Mouse (Mus musculus) lung, postnatal 0 days (tissue): ENCODE data around the gene Prss27. TPM values are rescaled to one million over a fixed set of nuclear protein-coding genes. Genes with fewer than 3 reads are reported as not detected.

Source experiments
- ATAC-seq: fragments of 200-750 bp; cut with Nextera tagmentation; 2 replicates; pipeline ENCODE4 v1.8.0; 2017; ENCODE audit warnings: moderate library complexity
- DNase-seq: peaks from one replicate; pipeline ENCODE4 v3.0.0-alpha.2; 2016; ENCODE audit warnings: low spot score
- H3K27ac ChIP-seq: fragments of 300-500 bp; sonication (generic); 2 replicates; pipeline ENCODE4 v1.5.1; 2014; ENCODE audit warnings: antibody characterized with exemption, mild to moderate bottlenecking, low read length, mixed read lengths
- H3K27me3 ChIP-seq: fragments of 300-500 bp; sonication (generic); replicated peaks from 2 replicates; pipeline ENCODE4 v1.6.1; 2014; ENCODE audit warnings: low read length, mixed read lengths; ENCODE audit not compliant: insufficient read depth
- H3K36me3 ChIP-seq: fragments of 300-500 bp; sonication (generic); 2 replicates; pipeline ENCODE4 v1.6.1; 2014; ENCODE audit warnings: low read length, mixed read lengths; ENCODE audit not compliant: insufficient read depth
- H3K4me1 ChIP-seq: fragments of 300-500 bp; sonication (generic); 2 replicates; pipeline ENCODE4 v1.6.1; 2014; ENCODE audit warnings: antibody characterized with exemption, low read depth, low read length, mixed read lengths; ENCODE audit not compliant: insufficient read depth
- H3K4me2 ChIP-seq: fragments of 300-500 bp; sonication (generic); replicated peaks from 2 replicates; pipeline ENCODE4 v1.6.1; 2014; ENCODE audit warnings: low read depth, mild to moderate bottlenecking, low read length, moderate library complexity, mixed read lengths
- H3K4me3 ChIP-seq: fragments of 300-500 bp; sonication (generic); 2 replicates; pipeline ENCODE4 v1.5.1; 2014; ENCODE audit warnings: low read depth, low read length
- H3K9ac ChIP-seq: fragments of 300-500 bp; sonication (generic); replicated peaks from 2 replicates; pipeline ENCODE4 v1.6.1; 2014; ENCODE audit warnings: low read depth, mild to moderate bottlenecking
- H3K9me3 ChIP-seq: fragments of 300-500 bp; sonication (generic); 2 replicates; pipeline ENCODE4 v1.6.1; 2016; ENCODE audit warnings: low read length, mixed read lengths
- CTCF ChIP-seq: IDR thresholded peaks from 2 replicates; pipeline ENCODE4 v1.5.1; 2016; ENCODE audit warnings: antibody characterized with exemption, mild to moderate bottlenecking
- EP300 ChIP-seq: IDR thresholded peaks from 2 replicates; pipeline ENCODE4 v1.6.1; 2016; ENCODE audit warnings: antibody characterized with exemption, mild to moderate bottlenecking, control low read depth
- WGBS: fragments of 180-500 bp; shearing (Covaris S2); extraction: QIAGEN DNeasy Blood & Tissue Kit; methylation state at CpG from one replicate; pipeline ENCODE4 v1.1.7; 2014; 5-methylcytosine and 5-hydroxymethylcytosine counted together
- polyA plus RNA-seq: library from polyadenylated mRNA; unstranded; fragments of >200 nt; fragmentation: Nextera tagmentation; extraction: Ambion mirVana; gene quantifications from 2 replicates; pipeline ENCODE4 v1.2.1, GENCODE M21; 2015

The Prss27 gene
- polyA plus RNA-seq, 1 experiment from 2014 or later = 0.18 TPM

DNA sequence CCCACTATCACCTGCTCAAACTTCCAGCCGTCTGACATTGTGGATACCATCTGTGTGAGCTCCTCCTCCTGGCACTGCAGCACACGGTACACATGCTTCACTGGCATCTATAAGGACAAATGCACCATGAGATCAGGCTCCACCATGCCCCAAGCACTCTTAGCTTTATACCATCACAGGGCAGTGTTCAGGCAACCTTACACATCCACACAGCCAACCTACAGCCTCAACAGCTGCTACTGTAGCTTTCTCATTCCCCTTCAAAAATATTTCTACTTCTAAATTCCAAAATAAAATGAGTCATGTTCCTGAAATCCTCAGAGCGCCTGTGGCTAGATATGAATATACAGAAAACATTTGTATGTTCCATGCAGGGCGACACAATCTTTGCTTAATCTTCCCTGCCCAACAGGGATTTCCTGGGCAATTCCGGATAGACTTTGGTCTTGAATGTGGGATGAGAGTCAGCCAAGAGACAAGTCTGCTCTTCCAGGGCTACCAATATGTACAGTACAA, 19.8 kb downstream of the Prss27 start:
- no peak for TF ChIP-seq EP300
- TF ChIP-seq CTCF = no peak
- Histone ChIP-seq H3K27ac (no peak overlapping the region), H3K9ac (no peak overlapping the region), H3K27me3 (no peaks in the 10 kb centered on the region), H3K4me3 (no peak overlapping the region), H3K4me1 (no peaks in the 10 kb centered on the region), H3K36me3 (peaks cover 35% of the 10 kb centered on the region), H3K4me2 (no peak overlapping the region), H3K9me3 (no peaks in the 10 kb centered on the region)
- 87% methylated on average over 5 of the region's 5 CpGs for WGBS
- DNase-seq (no peak), ATAC-seq (no peak)

DNA sequence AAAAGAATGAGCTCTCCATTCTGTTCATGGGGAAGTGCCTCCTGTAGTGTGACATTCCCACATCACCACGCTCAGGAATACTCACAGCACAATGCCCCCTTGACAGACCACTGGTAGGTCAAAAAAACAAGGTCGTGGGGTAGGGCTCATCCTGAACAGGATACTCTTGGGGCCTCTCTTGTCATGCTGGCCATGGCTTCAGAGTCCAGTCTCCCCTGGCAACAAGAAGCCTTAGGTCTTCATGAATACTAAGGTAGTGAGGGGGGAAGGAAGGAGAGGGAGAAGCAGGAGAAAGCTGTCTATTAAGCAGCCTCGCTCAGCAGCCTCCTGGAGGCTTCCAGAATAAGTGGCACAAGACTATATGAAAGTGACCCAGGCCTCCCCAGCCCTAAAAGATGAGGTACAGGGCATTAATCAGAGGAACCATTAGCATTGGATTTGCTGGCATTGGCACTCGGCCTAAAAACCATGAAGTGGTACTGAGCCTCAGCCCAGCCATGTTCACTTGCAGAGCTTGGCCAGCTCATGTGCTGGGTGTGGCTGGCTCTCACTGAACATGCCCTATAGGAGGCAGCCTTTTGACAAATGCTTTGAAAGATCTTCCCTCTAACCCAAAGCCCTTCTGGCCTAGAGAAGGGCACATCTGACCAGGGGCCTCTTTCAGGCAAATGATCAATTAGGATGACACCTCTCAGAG, 24.7 kb downstream of the Prss27 start:
- Histone ChIP-seq H3K27me3 (no peaks in the 10 kb centered on the region), H3K9me3 (no peaks in the 10 kb centered on the region), H3K4me2 (no peak overlapping the region), H3K36me3 (peaks cover 10% of the 10 kb centered on the region), H3K4me1 (no peaks in the 10 kb centered on the region), H3K9ac (no peak overlapping the region), H3K4me3 (no peak overlapping the region), H3K27ac (no peak overlapping the region)
- TF ChIP-seq CTCF = no peak; the same call in 1 of the 2 replicates
- no peak for TF ChIP-seq EP300
- no peak for DNase-seq
- 82% methylated on average over 4 of the region's 4 CpGs for WGBS
- no peak for ATAC-seq

DNA sequence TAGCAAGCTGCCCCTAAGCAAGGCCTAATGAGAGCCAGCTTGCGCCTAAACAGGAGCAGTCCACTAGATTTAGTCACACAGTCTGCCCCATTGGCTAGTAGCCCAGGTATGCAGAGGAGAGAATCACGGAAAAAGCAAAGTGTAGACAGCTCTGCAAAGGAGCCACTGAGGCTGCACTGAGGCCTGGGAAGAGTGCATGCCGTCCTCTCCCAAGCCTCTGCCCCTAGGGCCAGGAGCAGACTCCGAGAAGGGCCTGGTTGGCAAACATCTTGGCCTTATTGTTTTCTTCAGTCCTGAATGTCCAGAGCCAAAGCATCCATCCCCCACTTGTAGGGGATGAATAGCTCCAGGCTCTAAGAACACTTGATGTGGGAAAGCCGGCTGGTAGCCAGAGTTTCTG, 30.3 kb downstream of the Prss27 start:
- Histone ChIP-seq H3K4me1 (peaks cover 4% of the 10 kb centered on the region), H3K4me3 (no peak overlapping the region), H3K27me3 (no peaks in the 10 kb centered on the region), H3K27ac (no peak overlapping the region), H3K9me3 (no peaks in the 10 kb centered on the region), H3K9ac (no peak overlapping the region), H3K36me3 (no peaks in the 10 kb centered on the region; the same call in 1 of the 2 replicates), H3K4me2 (no peak overlapping the region)
- TF ChIP-seq CTCF (no peak), EP300 (no peak)
- no peak for ATAC-seq
- no peak for DNase-seq
- 75% methylated on average over 5 of the region's 5 CpGs for WGBS

GRCm38 (mm10) chr17:24069531-24069930, 31.6 kb downstream of the Prss27 start:
- no peak for TF ChIP-seq EP300
- TF ChIP-seq CTCF = no peak
- no peak overlapping the region for H3K4me2 ChIP-seq
- no peaks in the 10 kb centered on the region for H3K9me3 ChIP-seq
- DNase-seq = no peak
- no peak overlapping the region for H3K27ac ChIP-seq
- WGBS = 91% methylated on average over 3 of the region's 3 CpGs
- H3K36me3 ChIP-seq = no peaks in the 10 kb centered on the region; the same call in 1 of the 2 replicates
- no peak overlapping the region for H3K9ac ChIP-seq
- H3K4me3 ChIP-seq = no peak overlapping the region
- no peak for ATAC-seq
- peaks cover 4% of the 10 kb centered on the region for H3K4me1 ChIP-seq
- H3K27me3 ChIP-seq = no peaks in the 10 kb centered on the region

DNA sequence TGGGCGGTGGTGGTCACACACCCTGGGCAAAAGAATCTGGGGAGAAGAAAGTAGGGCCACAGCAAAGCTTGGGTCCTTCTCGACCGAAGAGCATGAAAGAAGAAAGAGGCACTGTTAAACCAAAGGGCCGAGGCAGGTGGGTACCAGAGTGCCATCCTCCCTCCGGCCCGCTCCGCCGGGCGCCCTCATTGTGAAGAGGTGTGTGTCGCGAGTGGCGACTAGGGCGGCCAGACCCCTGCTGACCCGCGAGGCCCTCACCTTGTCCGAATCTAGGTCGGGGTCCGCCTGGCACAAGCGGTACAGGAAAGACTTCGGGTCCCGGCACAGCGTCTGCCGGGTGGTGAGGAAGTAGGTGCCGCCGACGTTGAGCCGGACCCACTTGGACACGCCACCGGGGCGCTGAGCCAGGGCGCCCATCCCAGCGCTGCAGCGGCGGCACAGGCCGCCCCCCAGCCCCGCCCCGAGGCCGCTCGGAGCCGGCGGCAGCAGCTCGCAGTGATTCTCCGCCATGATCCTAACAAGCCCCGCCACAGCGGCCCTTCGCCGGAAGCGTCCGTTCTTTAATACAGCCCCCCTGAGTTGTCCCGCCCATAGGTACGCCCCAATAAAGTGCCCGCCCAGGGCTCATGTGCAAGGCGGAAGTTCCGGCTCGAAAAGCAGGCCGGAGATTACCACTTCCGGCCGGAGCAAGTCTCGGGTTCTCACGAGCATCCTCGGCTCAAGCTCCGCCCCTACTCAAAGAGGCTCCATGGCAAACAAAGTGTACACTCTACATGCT, 35.2 kb downstream of the Prss27 start, which contains the start of gene Kctd5:
TSS of gene Kctd5 (minus strand) at position 567 of the 778 bp plus-strand sequence.
- peak within 1 kb of the TSS; percentile 88 for H3K27ac ChIP-seq
- WGBS = 2% methylated on average over 57 of the region's 62 CpGs
- peak within 1 kb of the TSS; percentile 90 for H3K4me3 ChIP-seq
- peak within 1 kb of the TSS; percentile 69 for H3K4me2 ChIP-seq
- peaks cover 4% of the 10 kb centered on the region for H3K4me1 ChIP-seq
- H3K9me3 ChIP-seq = no peaks in the 10 kb centered on the region
- ATAC-seq (peak; percentile 97), DNase-seq (peak; percentile 96)
- H3K36me3 ChIP-seq = peaks cover 2% of the 10 kb centered on the region
- H3K9ac ChIP-seq = peak within 1 kb of the TSS; percentile 93
- TF ChIP-seq CTCF (no peak), EP300 (peak; percentile 81)
- no peaks in the 10 kb centered on the region for H3K27me3 ChIP-seq

DNA sequence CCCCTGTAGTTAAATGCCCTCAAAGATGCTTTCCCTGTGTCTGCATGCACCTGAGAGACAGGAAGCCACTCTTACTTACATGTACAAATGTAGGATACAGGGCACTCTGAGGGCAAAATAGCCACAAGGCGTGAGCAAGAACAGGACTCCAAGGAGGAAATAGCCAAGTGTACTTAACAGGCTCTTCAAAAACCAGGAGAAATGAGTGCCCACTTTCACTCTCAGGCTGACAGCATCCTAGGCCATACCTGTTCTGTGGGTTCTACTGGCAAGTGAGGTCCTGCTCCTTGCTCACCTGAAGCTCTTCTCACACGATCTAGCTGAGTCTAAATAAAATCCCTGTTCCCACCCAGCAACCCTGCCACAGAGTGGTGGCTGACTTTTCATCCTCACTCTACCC, 39.2 kb downstream of the Prss27 start:
- 56% methylated on average over 2 of the region's 2 CpGs for WGBS
- Histone ChIP-seq H3K27me3 (no peaks in the 10 kb centered on the region), H3K36me3 (peaks cover 17% of the 10 kb centered on the region), H3K27ac (no peak overlapping the region), H3K4me2 (no peak overlapping the region), H3K4me1 (peaks cover 2% of the 10 kb centered on the region), H3K4me3 (no peak overlapping the region), H3K9ac (no peak overlapping the region), H3K9me3 (no peaks in the 10 kb centered on the region)
- peak; percentile 84 for DNase-seq
- no peak for TF ChIP-seq CTCF
- TF ChIP-seq EP300 = no peak
- ATAC-seq = peak; percentile 53
